Mouse (Mus musculus) MEL (cell line): Measurements from ENCODE around the gene Hrh2. TPM values are rescaled to one million over a fixed set of nuclear protein-coding genes. Genes with fewer than 3 reads are reported as not detected.

Experiments used
- DNase-seq: peaks from one replicate; pipeline ENCODE4 v3.0.0; 2011; ENCODE audit warnings: low read depth, low spot score
- H3K27ac ChIP-seq: 2 replicates; pipeline ENCODE4 v1.5.1; 2012; ENCODE audit warnings: low read depth, mild to moderate bottlenecking, control low read depth, low read length, moderate library complexity; ENCODE audit not compliant: control insufficient read depth
- H3K27me3 ChIP-seq, 2 experiments: fragments of 150-350 bp in 1 of 2; sonication (generic) in 1 of 2; 2 replicates each; pipeline ENCODE4 v1.6.1; 2012; ENCODE audit warnings: low read length in 2 of 2, mild to moderate bottlenecking in 2 of 2, improper control_type of control experiment in 1 of 2, moderate library complexity in 1 of 2; ENCODE audit not compliant: insufficient read depth in 2 of 2, control insufficient read depth in 1 of 2
- H3K36me3 ChIP-seq, 2 experiments: 2 replicates each; pipeline ENCODE4 v1.6.1; 2012 to 2014; ENCODE audit warnings: low read length in 2 of 2, improper control_type of control experiment in 1 of 2, inconsistent platforms in 1 of 2, mild to moderate bottlenecking in 1 of 2; ENCODE audit not compliant: insufficient read depth in 2 of 2, control insufficient read depth in 1 of 2
- H3K4me1 ChIP-seq, 2 experiments: fragments of 150-350 bp in 1 of 2; sonication (generic) in 1 of 2; 2 replicates each; pipeline ENCODE4 v1.6.1; 2012; ENCODE audit warnings: low read length in 2 of 2, improper control_type of control experiment in 1 of 2, mild to moderate bottlenecking in 1 of 2; ENCODE audit not compliant: insufficient read depth in 2 of 2, control insufficient read depth in 1 of 2
- H3K4me3 ChIP-seq, 2 experiments: fragments of 150-350 bp in 1 of 2; sonication (generic) in 1 of 2; 2 replicates each; pipeline ENCODE4 v1.5.1; 2012; ENCODE audit warnings: low read depth in 2 of 2, low read length in 2 of 2, mild to moderate bottlenecking in 2 of 2, moderate library complexity in 2 of 2, control low read depth in 1 of 2, improper control_type of control experiment in 1 of 2; ENCODE audit not compliant: control insufficient read depth in 1 of 2, insufficient read depth in 1 of 2
- H3K79me2 ChIP-seq: 2 replicates; pipeline ENCODE4 v1.6.1; 2012; ENCODE audit warnings: mild to moderate bottlenecking, low read length, moderate library complexity; ENCODE audit not compliant: control insufficient read depth, poor library complexity, insufficient read depth
- H3K9ac ChIP-seq: 2 replicates; pipeline ENCODE4 v1.6.1; 2012; ENCODE audit warnings: low read depth, mild to moderate bottlenecking, control low read depth, low read length, moderate library complexity; ENCODE audit not compliant: control insufficient read depth, poor library complexity, severe bottlenecking
- H3K9me3 ChIP-seq: fragments of 150-350 bp; sonication (generic); replicated peaks from 2 replicates; pipeline ENCODE4 v1.6.1; 2012; ENCODE audit warnings: mild to moderate bottlenecking, low read length, improper control_type of control experiment, moderate library complexity; ENCODE audit not compliant: insufficient read depth
- E2F4 ChIP-seq: IDR thresholded peaks from 2 replicates; pipeline ENCODE4 v1.6.1; 2011; ENCODE audit warnings: low read depth, low read length, improper control_type of control experiment, borderline replicate concordance
- EP300 ChIP-seq, 2 experiments: IDR thresholded peaks; 2 replicates each; pipeline ENCODE4 v1.6.1; 2011; ENCODE audit warnings: improper control_type of control experiment in 2 of 2, low read length in 2 of 2, low read depth in 1 of 2, mild to moderate bottlenecking in 1 of 2
- ETS1 ChIP-seq: IDR thresholded peaks from 2 replicates; pipeline ENCODE4 v1.6.1; 2012; ENCODE audit warnings: low read depth, mild to moderate bottlenecking, inconsistent platforms, low read length, improper control_type of control experiment, moderate library complexity
- GABPA ChIP-seq: IDR thresholded peaks from 2 replicates; pipeline ENCODE4 v1.6.1; 2012; ENCODE audit warnings: low read depth, mild to moderate bottlenecking, inconsistent platforms, low read length, improper control_type of control experiment, moderate library complexity
- GATA1 ChIP-seq: IDR thresholded peaks from 2 replicates; pipeline ENCODE4 v1.6.1; 2011; ENCODE audit warnings: low read depth, low read length, improper control_type of control experiment
- KAT2A ChIP-seq: conservative IDR thresholded peaks from 2 replicates; pipeline ENCODE4 v1.6.1; 2012; ENCODE audit warnings: low read depth, low read length, improper control_type of control experiment, inconsistent platforms
- MAFK ChIP-seq: IDR thresholded peaks from 2 replicates; pipeline ENCODE4 v1.6.1; 2011; ENCODE audit warnings: low read depth, mild to moderate bottlenecking, low read length, improper control_type of control experiment, borderline replicate concordance
- MAZ ChIP-seq: IDR thresholded peaks from 2 replicates; pipeline ENCODE4 v1.6.1; 2012; ENCODE audit warnings: low read depth, mild to moderate bottlenecking, inconsistent platforms, low read length, improper control_type of control experiment
- MEF2A ChIP-seq: IDR thresholded peaks from 2 replicates; pipeline ENCODE4 v1.6.1; 2014; ENCODE audit warnings: low read depth, mild to moderate bottlenecking, inconsistent platforms, low read length, improper control_type of control experiment; ENCODE audit not compliant: poor library complexity, insufficient replicate concordance, severe bottlenecking; ENCODE audit errors: extremely low read depth
- MYB ChIP-seq: IDR thresholded peaks from 2 replicates; pipeline ENCODE4 v1.6.1; 2011; ENCODE audit warnings: mild to moderate bottlenecking, low read depth, low read length, improper control_type of control experiment
- MYC ChIP-seq: IDR thresholded peaks from 2 replicates; pipeline ENCODE4 v1.6.1; 2011; ENCODE audit warnings: low read depth, mild to moderate bottlenecking, low read length, improper control_type of control experiment, moderate library complexity
- NRF1 ChIP-seq: IDR thresholded peaks from 2 replicates; pipeline ENCODE4 v1.6.1; 2014; ENCODE audit warnings: low read depth, mild to moderate bottlenecking, inconsistent platforms, low read length, improper control_type of control experiment, moderate library complexity; ENCODE audit not compliant: poor library complexity, insufficient read depth, severe bottlenecking
- POLR2AphosphoS5 ChIP-seq: IDR thresholded peaks from 2 replicates; pipeline ENCODE4 v1.6.1; 2012; ENCODE audit warnings: low read depth, borderline replicate concordance, mild to moderate bottlenecking, inconsistent platforms, low read length, moderate library complexity, mixed read lengths
- RAD21 ChIP-seq: IDR thresholded peaks from 2 replicates; pipeline ENCODE4 v1.6.1; 2011; ENCODE audit warnings: mild to moderate bottlenecking, low read depth, low read length, improper control_type of control experiment
- RCOR1 ChIP-seq: IDR thresholded peaks from 2 replicates; pipeline ENCODE4 v1.6.1; 2012; ENCODE audit warnings: low read depth, mild to moderate bottlenecking, inconsistent platforms, low read length, improper control_type of control experiment
- SMC3 ChIP-seq: IDR thresholded peaks from 2 replicates; pipeline ENCODE4 v1.6.1; 2011; ENCODE audit warnings: low read depth, low read length, improper control_type of control experiment
- TCF12 ChIP-seq: IDR thresholded peaks from 2 replicates; pipeline ENCODE4 v1.6.1; 2014; ENCODE audit warnings: low read depth, mild to moderate bottlenecking, inconsistent platforms, low read length, improper control_type of control experiment, moderate library complexity
- UBTF ChIP-seq: IDR thresholded peaks from 2 replicates; pipeline ENCODE4 v1.6.1; 2012; ENCODE audit warnings: low read depth, mild to moderate bottlenecking, inconsistent platforms, low read length, improper control_type of control experiment, moderate library complexity, borderline replicate concordance; ENCODE audit not compliant: insufficient read depth
- USF2 ChIP-seq, 2 experiments: IDR thresholded peaks; 2 replicates each; pipeline ENCODE4 v1.6.1; 2011 to 2012; ENCODE audit warnings: improper control_type of control experiment in 2 of 2, low read length in 2 of 2, borderline replicate concordance in 1 of 2, inconsistent platforms in 1 of 2, low read depth in 1 of 2, mild to moderate bottlenecking in 1 of 2; ENCODE audit not compliant: insufficient read depth in 1 of 2
- ZKSCAN1 ChIP-seq: IDR thresholded peaks from 2 replicates; pipeline ENCODE4 v1.6.1; 2012; ENCODE audit warnings: low read depth, mild to moderate bottlenecking, inconsistent platforms, low read length, improper control_type of control experiment, moderate library complexity
- polyA plus RNA-seq, 2 experiments: library from polyadenylated mRNA; stranded (reverse) in 1 of 2; unstranded in 1 of 2; fragments of >175 nt in 1 of 2; fragments of >200 nt in 1 of 2; gene quantifications; 2 replicates each; pipeline versions ENCODE4 v1.2.1 to v1.2.4; 2012; ENCODE audit warnings: low replicate concordance in 2 of 2, low read depth in 1 of 2; ENCODE audit not compliant: insufficient read length in 2 of 2, insufficient read depth in 1 of 2, missing spikeins in 1 of 2
- total RNA-seq: library from RNA; depleted of rRNA; stranded (reverse); fragments of 300-350 nt; gene quantifications from 2 replicates; pipeline ENCODE4 v1.2.3, GENCODE M21; 2012

Gene Hrh2
- total and polyA plus RNA-seq, 3 experiments, result 0.07 TPM; not detected in 2

DNA sequence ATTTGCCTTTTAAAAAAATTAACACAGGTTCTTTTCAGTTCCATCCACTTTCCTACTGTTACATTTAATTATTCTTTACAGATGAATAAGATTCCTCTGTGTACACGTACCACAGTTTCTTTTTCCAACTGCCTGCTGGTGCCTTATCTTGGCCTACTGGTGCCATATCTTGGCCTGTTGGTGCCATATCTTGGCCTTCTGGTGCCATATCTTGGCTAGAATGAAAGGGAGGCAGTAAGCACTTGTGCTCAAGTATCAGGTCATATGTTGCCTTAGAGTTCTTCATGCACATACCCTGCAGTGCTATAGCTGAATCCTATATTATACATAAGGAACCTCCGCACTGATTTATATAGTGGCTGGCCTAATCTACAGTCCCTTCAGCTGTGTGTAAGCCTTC, 24.9 kb upstream of the Hrh2 start:
- Histone ChIP-seq H3K9ac (no peak overlapping the region), H3K9me3 (no peaks in the 10 kb centered on the region), H3K79me2 (no peaks in the 10 kb centered on the region), H3K36me3 (peaks cover 0 to 6% of the 10 kb centered on the region in 2 experiments; a peak in 2 of 4 replicates), H3K27me3 (no peaks in the 10 kb centered on the region; a peak in 1 of 4 replicates), H3K4me3 (no peak overlapping the region), H3K4me1 (peaks cover 5 to 8% of the 10 kb centered on the region in 2 experiments; a peak in 3 of 4 replicates), H3K27ac (no peak overlapping the region)
- TF ChIP-seq MYB (peak; percentile 58; the same call in 1 of the 2 replicates), E2F4 (no peak), POLR2AphosphoS5 (no peak), ETS1 (peak; percentile 45; the same call in 1 of the 2 replicates), MYC (no peak), RCOR1 (peak; percentile 54; the same call in 1 of the 2 replicates), USF2 (IDR thresholded peaks at IDR 0.05; ENCODE audit: borderline replicate concordance in 1 of 2, insufficient read depth in 1 of 2, low read depth in 1 of 2, low read length in 2 of 2) (no peak), EP300 (IDR thresholded peaks at IDR 0.05; ENCODE audit: low read depth in 1 of 2, low read length in 2 of 2) (peak; percentile 77 to 90), MEF2A (no peak), ZKSCAN1 (no peak), RAD21 (no peak), GATA1 (peak; percentile 88), TCF12 (peak; percentile 66; the same call in 1 of the 2 replicates)
- DNase-seq, result no peak

DNA sequence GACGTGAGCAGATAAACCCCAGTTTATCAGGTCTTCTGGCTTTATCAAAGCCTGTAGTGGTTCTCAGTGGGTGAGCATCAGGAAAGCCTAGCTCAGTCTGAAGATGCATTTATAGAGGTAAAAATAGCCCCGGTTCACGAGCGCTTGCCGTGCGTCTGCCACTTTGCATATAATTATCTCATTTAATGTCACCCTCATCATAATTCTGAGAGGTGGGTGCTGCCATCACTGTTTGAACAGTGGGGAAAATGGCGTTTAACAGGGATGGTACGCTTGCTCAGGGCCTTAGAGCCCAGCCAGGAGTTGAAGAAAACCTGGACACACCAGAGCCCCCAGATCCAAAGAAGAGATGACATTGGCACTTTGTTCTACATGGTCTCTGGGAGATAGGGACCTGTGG, 23.3 kb upstream of the Hrh2 start:
- TF ChIP-seq ZKSCAN1 (no peak), SMC3 (no peak), KAT2A (no peak), MAFK (no peak), UBTF (no peak), POLR2AphosphoS5 (no peak), GABPA (no peak), EP300 (IDR thresholded peaks at IDR 0.05; ENCODE audit: low read depth in 1 of 2, low read length in 2 of 2) (no peak), NRF1 (no peak), MAZ (no peak), MYB (no peak), RCOR1 (no peak), E2F4 (no peak)
- Histone ChIP-seq H3K9ac (no peak overlapping the region), H3K27ac (no peak overlapping the region), H3K4me3 (no peak overlapping the region), H3K4me1 (peaks cover 5 to 8% of the 10 kb centered on the region in 2 experiments; a peak in 3 of 4 replicates), H3K9me3 (no peaks in the 10 kb centered on the region), H3K27me3 (no peaks in the 10 kb centered on the region; a peak in 1 of 4 replicates), H3K36me3 (peaks cover 0 to 6% of the 10 kb centered on the region in 2 experiments; a peak in 2 of 4 replicates), H3K79me2 (no peaks in the 10 kb centered on the region)
- no peak for DNase-seq
